Mouse (Mus musculus) thymus, adult 2 months (tissue): Measurements from ENCODE around the gene Zfhx3. TPM values are rescaled to one million over a fixed set of nuclear protein-coding genes. Genes with fewer than 3 reads are reported as not detected.

Experiments
- DNase-seq: peaks from one replicate; pipeline ENCODE4 v3.0.0; 2021
- H3K27ac ChIP-seq: fragments of 200-500 bp; 2 replicates; pipeline ENCODE4 v1.5.1; 2012; ENCODE audit warnings: low read length, control low read depth; ENCODE audit not compliant: control insufficient read depth, insufficient read depth
- H3K27me3 ChIP-seq: fragments of 200-500 bp; 2 replicates; pipeline ENCODE4 v1.6.1; 2012; ENCODE audit warnings: mild to moderate bottlenecking, low read length, moderate library complexity, mixed read lengths; ENCODE audit not compliant: control insufficient read depth, insufficient read depth
- H3K36me3 ChIP-seq: fragments of 200-500 bp; 2 replicates; pipeline ENCODE4 v1.6.1; 2012; ENCODE audit warnings: mild to moderate bottlenecking, low read length, moderate library complexity; ENCODE audit not compliant: control insufficient read depth, insufficient read depth
- H3K4me1 ChIP-seq: fragments of 200-500 bp; replicated peaks from 2 replicates; pipeline ENCODE4 v1.6.1; 2012; ENCODE audit warnings: low read length; ENCODE audit not compliant: control insufficient read depth, insufficient read depth
- H3K4me3 ChIP-seq: fragments of 200-500 bp; 2 replicates; pipeline ENCODE4 v1.5.1; 2012; ENCODE audit warnings: mild to moderate bottlenecking, low read length, control low read depth, moderate library complexity; ENCODE audit not compliant: control insufficient read depth, insufficient read depth
- CTCF ChIP-seq: fragments of 200-500 bp; IDR thresholded peaks from 2 replicates; pipeline ENCODE4 v1.5.1; 2012; ENCODE audit warnings: mild to moderate bottlenecking, control low read depth, low read length, moderate library complexity, borderline replicate concordance; ENCODE audit not compliant: control insufficient read depth, poor library complexity, insufficient read depth; ENCODE audit errors: extremely low read depth
- POLR2A ChIP-seq: fragments of 200-500 bp; IDR thresholded peaks from 2 replicates; pipeline ENCODE4 v1.6.1; 2012; ENCODE audit warnings: mild to moderate bottlenecking, low read length, control low read depth, moderate library complexity; ENCODE audit not compliant: control insufficient read depth, poor library complexity, insufficient read depth; ENCODE audit errors: extremely low read depth
- WGBS: fragments of 180-500 bp; shearing (Covaris S2); methylation state at CpG from one replicate; pipeline ENCODE4 v1.1.7; 2018; 5-methylcytosine and 5-hydroxymethylcytosine counted together
- polyA plus RNA-seq: library from polyadenylated mRNA; depleted of rRNA; stranded (reverse); fragments of >200 nt; gene quantifications from 2 replicates; pipeline ENCODE4 v1.2.3, GENCODE M21; 2012

Zfhx3 gene
- polyA plus RNA-seq, 1 experiment: 1.1 TPM

DNA sequence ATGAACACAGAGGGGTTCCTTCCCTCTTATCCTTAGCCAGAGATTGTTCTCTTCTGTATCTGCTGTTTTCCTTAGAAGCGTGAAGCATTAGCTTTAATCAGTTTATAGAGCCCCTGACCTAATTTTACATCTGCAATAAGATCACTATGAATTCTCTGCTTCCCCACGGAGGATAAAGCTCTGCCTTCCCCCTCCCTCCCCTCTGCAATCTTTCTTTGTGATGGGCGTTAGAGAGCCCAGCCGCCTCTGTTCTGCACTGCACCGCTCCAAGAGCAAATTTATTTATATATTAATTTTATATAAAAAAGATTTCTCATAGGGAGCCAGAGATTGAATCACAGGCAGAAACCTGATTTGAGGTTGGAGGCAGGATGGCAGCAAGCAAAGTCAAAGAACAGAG is 113.8 kb downstream of the Zfhx3 start:
- TF ChIP-seq CTCF: no peak
- DNase-seq: no peak
- WGBS: 75% methylated on average over 5 of the region's 5 CpGs
- Histone ChIP-seq H3K4me1 (no peaks in the 10 kb centered on the region), H3K27me3 (no peaks in the 10 kb centered on the region), H3K36me3 (no peaks in the 10 kb centered on the region), H3K27ac (no peak overlapping the region), H3K4me3 (no peak overlapping the region)

DNA sequence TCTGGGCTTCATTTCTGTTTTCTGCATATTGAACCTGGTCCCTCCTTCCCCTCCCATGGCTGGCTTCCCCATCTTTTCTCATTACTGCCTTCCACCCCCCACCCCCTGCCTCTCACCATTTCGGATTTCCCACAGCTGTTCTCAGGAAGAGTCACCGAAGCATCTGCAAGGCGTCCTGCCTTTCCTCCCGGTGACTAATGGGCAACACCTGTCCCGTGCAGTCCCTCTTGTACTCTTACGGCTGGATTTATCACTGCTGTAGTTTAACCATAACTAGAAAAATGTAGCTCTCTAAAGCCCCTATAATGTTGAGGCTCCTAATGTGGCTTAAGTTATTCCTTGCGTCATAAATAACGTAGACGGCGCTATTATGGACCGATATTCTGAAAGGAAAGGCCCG is 119.5 kb downstream of the Zfhx3 start:
- 93% methylated on average over 12 of the region's 12 CpGs for WGBS
- no peak for TF ChIP-seq CTCF
- TF ChIP-seq POLR2A: no peak
- DNase-seq: no peak
- Histone ChIP-seq H3K36me3 (no peaks in the 10 kb centered on the region), H3K27ac (no peak overlapping the region), H3K27me3 (no peaks in the 10 kb centered on the region), H3K4me3 (no peak overlapping the region), H3K4me1 (no peaks in the 10 kb centered on the region)

DNA sequence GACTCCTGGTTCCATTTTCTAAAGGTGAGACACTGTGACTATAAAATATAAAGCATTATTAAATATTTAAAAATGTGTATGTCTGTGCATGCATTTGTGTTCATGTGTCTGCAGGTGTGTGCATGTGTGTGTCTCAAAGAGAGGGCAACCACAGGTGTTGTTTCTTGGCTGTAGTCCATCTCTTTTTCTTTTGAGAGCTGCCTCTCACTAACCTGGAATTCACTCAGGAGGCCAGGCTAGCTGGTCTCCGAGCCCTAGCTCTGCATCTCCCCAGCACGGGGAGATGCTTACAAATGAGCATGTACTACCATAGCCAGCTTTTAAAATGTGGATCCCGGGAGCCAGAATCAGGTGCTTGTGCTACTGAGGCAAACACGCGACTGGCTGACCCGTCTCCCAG is 124.7 kb downstream of the Zfhx3 start:
- Histone ChIP-seq H3K36me3 (no peaks in the 10 kb centered on the region), H3K4me3 (no peak overlapping the region)
- TF ChIP-seq CTCF (no peak), POLR2A (no peak)

DNA sequence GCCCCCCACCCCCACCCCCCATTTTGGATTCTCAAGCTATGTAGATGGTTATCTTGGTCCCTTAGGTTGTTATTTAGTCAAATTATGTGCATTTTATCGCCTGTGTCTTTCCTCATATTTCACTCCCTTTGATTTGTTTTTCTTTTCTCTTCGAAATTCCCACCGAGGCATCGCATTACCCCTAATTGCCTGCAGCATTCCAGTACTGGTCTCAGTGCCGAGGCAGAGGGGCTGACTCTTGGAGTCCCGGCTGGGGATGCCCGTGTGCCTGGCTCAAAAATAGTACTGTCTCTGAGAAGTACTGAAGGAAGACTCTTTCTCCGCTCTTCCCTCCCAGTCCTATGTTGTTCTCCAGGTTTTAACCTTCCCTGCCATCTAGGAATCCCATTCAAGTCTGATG is 125.8 kb downstream of the Zfhx3 start:
- no peak overlapping the region for H3K27ac ChIP-seq
- no peaks in the 10 kb centered on the region for H3K4me1 ChIP-seq
- TF ChIP-seq CTCF: no peak
- TF ChIP-seq POLR2A: no peak
- 76% methylated on average over 8 of the region's 8 CpGs for WGBS
- no peaks in the 10 kb centered on the region for H3K36me3 ChIP-seq
- no peak for DNase-seq
- H3K4me3 ChIP-seq: no peak overlapping the region
- H3K27me3 ChIP-seq: no peaks in the 10 kb centered on the region

More for the DNA sequence above, 124.7 kb downstream of the Zfhx3 start:
- 95% methylated on average over 6 of the region's 6 CpGs for WGBS
- Histone ChIP-seq H3K4me1 (no peaks in the 10 kb centered on the region), H3K27me3 (no peaks in the 10 kb centered on the region), H3K27ac (no peak overlapping the region)
- no peak for DNase-seq

DNA sequence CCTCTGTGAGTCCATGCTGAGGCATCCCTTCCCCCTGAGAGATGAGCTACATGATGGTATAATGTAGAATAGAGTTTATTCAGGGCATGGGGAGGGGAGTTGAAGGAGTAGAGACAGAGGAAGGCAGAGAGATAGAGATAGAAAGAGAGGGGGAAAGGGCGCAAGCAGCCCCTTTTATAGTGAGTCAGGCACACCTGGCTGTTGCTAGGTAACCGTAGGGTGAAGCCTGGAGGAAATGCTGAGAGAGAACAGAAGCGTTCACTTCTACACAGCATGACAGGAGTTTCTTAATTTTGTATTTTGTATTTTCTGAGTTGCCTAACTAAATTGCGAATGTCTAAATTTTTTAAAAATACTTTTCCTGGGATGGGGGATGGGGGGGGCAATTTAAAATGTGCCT is 128.0 kb downstream of the Zfhx3 start:
- no peaks in the 10 kb centered on the region for H3K27me3 ChIP-seq
- WGBS: 82% methylated on average over 4 of the region's 4 CpGs

DNA sequence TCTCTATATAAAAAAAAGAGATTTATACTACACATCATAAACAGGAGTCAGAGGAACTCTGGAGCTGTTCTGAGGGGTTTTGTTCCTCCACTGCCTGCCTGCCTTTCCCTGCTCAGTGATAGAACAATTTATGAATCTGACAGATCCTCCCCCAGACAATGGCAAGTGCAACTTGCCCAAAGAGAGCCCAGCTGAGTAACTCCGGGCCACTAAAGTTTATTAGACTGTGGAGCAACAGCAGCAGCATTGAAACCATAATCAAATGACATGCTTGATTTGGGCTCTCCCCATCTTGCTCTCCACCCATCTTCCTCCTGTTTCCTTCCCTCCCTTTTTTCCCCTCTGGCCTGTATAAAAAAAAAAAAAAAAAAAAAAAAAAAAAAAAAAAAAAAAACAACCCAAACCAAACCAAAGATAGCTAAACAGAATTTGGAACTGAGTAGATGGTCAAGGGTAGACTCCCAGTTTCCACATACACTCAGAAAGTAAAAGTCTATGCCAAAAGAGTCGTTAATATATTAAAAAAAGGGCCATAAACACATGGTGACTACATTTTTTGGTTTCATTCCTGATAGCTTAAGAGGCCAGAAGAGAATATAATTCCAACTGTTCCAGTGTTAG is 129.8 kb downstream of the Zfhx3 start:
- DNase-seq: no peak
- Histone ChIP-seq H3K4me1 (no peaks in the 10 kb centered on the region), H3K4me3 (no peak overlapping the region), H3K36me3 (no peaks in the 10 kb centered on the region), H3K27me3 (no peaks in the 10 kb centered on the region), H3K27ac (no peak overlapping the region)
- TF ChIP-seq POLR2A (no peak), CTCF (no peak)
- 88% methylated on average over 2 of the region's 2 CpGs for WGBS

More for the DNA sequence above, 128.0 kb downstream of the Zfhx3 start:
- Histone ChIP-seq H3K36me3 (no peaks in the 10 kb centered on the region), H3K27ac (no peak overlapping the region), H3K4me1 (no peaks in the 10 kb centered on the region), H3K4me3 (no peak overlapping the region)
- TF ChIP-seq POLR2A: no peak
- no peak for TF ChIP-seq CTCF
- DNase-seq: no peak

DNA sequence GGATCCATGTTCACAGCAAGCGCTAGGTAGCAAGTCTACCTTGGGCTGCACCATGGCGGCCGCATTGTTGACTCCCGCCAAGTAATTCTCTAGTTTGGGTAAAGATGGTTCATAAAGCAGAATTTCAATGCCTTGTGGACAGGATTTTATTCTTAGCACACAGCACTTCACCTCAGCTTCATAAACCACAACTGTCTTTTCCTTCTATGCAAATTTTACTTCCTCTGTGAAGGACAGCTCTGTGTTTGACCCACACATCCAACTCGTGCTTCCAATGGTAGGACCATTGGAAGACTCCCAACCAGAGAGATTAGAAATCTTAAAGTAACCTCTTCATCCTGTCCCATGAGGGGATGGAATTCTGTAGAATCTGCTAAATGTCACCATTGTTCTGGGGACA is 130.4 kb downstream of the Zfhx3 start:
- Histone ChIP-seq H3K27me3 (no peaks in the 10 kb centered on the region), H3K4me1 (no peaks in the 10 kb centered on the region), H3K27ac (no peak overlapping the region), H3K4me3 (no peak overlapping the region), H3K36me3 (no peaks in the 10 kb centered on the region)
- TF ChIP-seq CTCF (no peak), POLR2A (no peak)
- no peak for DNase-seq
- 64% methylated on average over 5 of the region's 5 CpGs for WGBS
